Mouse (Mus musculus): Measurements from ENCODE around the gene Vps26b. TPM values are rescaled to one million over a fixed set of nuclear protein-coding genes. Genes with fewer than 3 reads are reported as not detected.

The Vps26b gene
- 16.2 and 44.8 TPM in 2 replicates for polyA plus RNA-seq (2012; ENCODE audit: low replicate concordance)

DNA sequence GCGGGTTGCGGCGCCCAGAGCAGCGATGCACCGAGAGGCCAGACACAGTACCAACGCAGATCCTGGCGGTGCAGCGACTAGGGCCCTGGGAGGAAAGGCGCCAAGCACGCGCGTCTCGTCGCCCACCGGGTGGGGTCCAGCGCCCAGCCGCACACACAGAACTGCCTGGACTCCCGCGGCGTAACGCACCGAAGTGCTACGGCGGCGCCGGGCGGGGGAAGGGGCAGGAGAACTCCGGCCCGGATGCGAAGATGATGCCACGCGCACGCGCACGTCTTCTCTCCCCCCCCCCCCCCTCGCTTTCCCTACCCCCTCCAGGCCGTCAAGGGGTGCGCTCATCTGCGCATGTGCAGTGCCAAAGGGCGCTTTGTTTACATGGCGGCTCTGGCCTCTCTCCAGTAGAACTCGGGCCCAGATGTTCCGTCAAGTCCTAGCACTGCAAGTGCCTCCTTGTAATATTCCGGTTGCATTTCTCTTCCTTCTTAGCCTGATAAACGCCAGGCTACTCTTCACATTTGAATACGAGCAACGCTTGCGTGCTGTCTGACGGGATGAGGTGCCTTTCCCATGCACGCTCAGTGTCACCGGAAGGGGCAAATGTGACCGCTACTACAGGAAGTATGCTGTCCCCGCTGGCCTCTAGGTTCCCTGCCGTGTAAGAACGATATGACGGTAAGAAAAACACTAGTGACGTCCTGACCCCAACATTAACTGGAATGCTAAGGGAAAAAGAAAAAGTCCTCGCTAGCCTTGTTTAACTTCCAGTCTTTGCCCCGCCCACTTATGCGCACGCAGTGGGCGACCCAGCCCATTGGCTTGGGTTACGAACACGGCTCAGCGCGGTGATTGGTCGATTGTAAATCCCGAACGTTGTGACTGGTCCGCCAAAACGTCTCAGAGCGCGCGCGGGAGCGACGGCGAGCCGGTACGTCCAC is at the start of gene Vps26b, which contains the start of gene Ncapd3:
Vps26b (minus strand) TSS at position 238 of the 935 bp plus-strand sequence.
Ncapd3 (plus strand) TSS at position 348 of the 935 bp plus-strand sequence.

DNA sequence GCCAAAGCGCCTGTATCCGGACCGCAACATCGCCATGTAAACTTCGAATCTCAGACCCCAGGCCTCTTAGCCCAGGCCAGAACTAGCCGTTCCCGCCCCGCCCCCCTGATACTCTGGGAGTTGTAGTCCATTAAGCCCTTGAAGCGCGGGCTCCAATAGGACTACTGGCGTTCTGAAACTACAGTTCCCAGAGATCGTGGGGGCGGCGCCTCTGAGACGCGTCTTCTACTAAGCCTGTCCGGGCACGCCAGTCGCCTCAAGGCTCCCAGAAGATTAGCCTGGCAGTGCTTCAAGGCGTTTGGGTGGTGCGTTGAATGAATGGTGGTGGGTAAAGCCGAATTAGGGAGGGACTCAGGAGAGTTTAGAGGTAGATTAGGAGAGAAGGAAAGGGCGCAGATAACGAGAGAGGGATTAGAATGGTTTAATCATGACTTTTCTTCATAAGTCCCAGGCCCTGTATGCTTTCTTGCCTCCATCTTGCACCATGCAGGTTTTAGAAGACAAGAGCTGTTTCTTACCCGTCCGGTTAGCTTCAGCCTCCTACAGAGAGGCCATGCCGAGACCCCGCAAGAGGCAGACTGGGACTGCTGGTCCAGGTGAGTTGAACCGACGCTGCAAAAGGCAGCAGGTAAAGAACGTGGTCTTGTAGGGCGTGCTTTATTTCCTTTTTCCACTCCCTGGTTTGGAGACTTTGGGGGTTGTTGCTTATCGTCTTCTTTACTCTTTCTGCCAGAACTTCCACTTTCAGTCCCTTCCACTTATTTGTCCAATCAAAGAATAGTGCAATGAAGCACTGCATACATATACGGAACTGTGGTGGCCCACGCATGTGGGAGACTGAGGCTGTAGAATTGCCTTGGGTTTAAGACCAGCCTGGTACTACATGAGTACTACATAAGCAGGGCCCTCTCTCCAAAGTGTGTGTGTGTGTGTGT is 30.1 kb downstream of the Vps26b start, which contains the start of the genes Acad8 and Thyn1:
Acad8 (minus strand) TSS at position 106 of the 935 bp plus-strand sequence.
Thyn1 (plus strand) TSS at position 250 of the 935 bp plus-strand sequence.

Other genes with a start within 250 kb of the Vps26b start
- not detected in 2 replicates for gene Glb1l2, start 223.6 kb downstream of the Vps26b start, polyA plus RNA-seq (2012; ENCODE audit: low replicate concordance)
- not detected in 2 replicates for gene Glb1l3, start 169.2 kb downstream of the Vps26b start, polyA plus RNA-seq (2012; ENCODE audit: low replicate concordance)
- gene Gm1110, start 107.0 kb downstream of the Vps26b start, polyA plus RNA-seq (2012; ENCODE audit: low replicate concordance): not detected in 2 replicates
- gene Acad8, start 30.5 kb downstream of the Vps26b start, polyA plus RNA-seq (2012; ENCODE audit: low replicate concordance): 0.63 and 0.75 TPM in 2 replicates
- gene Thyn1, start 30.4 kb downstream of the Vps26b start, polyA plus RNA-seq (2012; ENCODE audit: low replicate concordance): 0.81 and 2.4 TPM in 2 replicates
- 0.85 and 3.2 TPM in 2 replicates for gene Ncapd3, start 110 bp upstream of the Vps26b start, polyA plus RNA-seq (2012; ENCODE audit: low replicate concordance)
- 0.22 TPM in 1 of 2 replicates, not detected in the other for gene Jam3, start 125.4 kb upstream of the Vps26b start, polyA plus RNA-seq (2012; ENCODE audit: low replicate concordance)

Measured in hematopoietic multipotent progenitor cell, adult 10-12 weeks (in vitro differentiated cells).